Mouse (Mus musculus) lung, postnatal 10 days (tissue): Measurements from ENCODE around the gene Ppp1r1a.
A peak's percentile ranks its signal among the peaks of the same experiment; 100 is the strongest.

Experiments used
- DNase-seq: peaks from one replicate; pipeline ENCODE4 v3.0.0; 2021

The Ppp1r1a gene

GRCm38 (mm10) chr15:103514119-103514518, 23.7 kb downstream of the Ppp1r1a start:
- DNase-seq: peak; percentile 86

GRCm38 (mm10) chr15:103513621-103514031, 24.2 kb downstream of the Ppp1r1a start:
- no peak for DNase-seq

GRCm38 (mm10) chr15:103511652-103512051, 26.2 kb downstream of the Ppp1r1a start:
- no peak for DNase-seq

GRCm38 (mm10) chr15:103509317-103509716, 28.5 kb downstream of the Ppp1r1a start:
- no peak for DNase-seq

- no peak for DNase-seq
These were observed 34.1 kb downstream of the Ppp1r1a start for GRCm38 (mm10) chr15:103503660-103504059.

- DNase-seq: no peak
These were observed 34.6 kb downstream of the Ppp1r1a start for GRCm38 (mm10) chr15:103503251-103503600.

DNA sequence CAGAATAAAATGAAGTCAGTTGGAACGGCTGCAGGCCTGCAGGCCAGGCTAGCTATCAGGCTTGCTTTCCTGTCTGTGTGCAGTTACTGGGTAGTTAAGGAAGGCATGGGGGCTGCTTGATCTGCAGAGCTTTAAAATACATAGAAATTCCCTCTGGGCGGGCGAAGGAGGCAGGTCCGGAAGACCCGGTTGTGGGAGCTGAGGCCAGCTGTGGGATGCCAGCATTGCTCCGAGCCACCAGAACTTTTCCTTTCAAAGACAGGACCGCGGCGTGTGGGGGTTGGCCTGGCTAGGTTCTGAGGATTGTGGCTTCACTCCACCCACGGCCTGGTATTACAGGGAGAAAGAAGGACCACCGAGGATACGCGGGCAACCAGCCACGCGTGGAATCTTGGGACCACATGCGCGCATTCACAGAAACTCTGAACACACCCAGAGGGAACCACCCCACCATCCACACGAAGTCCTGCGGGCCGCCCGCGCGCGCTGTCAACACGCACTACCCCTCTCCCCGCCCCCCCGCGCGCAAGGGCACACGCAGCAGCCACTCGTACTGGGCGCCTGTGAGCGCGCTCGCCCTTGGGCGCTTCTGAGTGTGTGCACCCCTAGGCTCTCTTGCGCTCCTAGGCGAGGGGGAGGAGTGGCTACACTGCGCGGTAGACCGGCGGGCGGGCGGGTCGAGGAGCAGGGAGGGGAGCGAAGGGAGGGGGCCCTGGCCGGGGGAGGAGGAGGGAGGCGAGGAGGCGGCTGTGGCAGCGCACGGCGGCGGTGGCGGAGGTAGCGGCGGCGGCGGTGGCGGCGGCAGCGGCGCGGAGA, 35.2 kb downstream of the Ppp1r1a start, which contains the start of gene Pde1b:
Gene Pde1b, plus strand, starts transcription at position 600 of the 816 bp plus-strand sequence.
- DNase-seq: peak; percentile 68

DNA sequence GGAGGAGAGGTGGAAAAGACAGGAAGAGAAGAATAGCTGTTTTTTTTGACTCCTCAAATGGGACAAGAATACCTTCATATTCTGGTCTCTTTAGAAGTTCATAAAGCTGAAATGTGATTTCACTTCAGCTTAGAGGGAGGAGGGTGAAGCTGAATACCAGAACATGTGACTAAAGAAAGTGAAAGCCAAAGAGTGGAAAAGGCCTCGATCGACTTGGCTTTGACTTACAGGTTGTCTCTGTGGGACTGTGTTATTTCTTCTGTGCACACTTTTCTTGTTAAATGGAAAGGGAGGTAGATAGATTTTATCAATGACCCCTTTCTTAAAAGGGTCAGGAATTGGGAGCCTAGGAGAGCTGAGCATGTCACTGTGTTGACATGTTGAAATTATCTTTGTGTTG, 36.6 kb downstream of the Ppp1r1a start:
- DNase-seq: no peak

DNA sequence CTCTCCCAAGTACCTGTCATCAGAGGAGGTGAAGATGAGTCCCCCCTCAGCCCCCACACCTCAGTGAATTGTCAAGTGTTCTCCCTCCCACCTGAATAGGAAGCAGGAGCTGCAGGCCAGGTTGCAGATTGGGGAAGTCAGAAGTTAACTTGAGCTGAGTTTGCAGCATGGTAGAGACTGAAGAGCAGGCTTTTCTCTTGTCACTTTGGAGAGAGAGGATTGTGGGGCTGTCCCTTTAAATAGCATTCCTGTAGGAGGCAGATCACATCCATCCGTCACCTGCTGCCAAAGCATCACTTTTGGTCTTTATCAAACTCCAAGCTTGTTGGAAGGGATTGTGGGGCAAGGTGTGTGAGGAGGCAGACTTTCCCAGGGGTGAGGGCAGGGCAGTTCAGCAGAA, 37.1 kb downstream of the Ppp1r1a start:
- no peak for DNase-seq

GRCm38 (mm10) chr15:103498157-103498556, 39.6 kb downstream of the Ppp1r1a start:
- DNase-seq: no peak

DNA sequence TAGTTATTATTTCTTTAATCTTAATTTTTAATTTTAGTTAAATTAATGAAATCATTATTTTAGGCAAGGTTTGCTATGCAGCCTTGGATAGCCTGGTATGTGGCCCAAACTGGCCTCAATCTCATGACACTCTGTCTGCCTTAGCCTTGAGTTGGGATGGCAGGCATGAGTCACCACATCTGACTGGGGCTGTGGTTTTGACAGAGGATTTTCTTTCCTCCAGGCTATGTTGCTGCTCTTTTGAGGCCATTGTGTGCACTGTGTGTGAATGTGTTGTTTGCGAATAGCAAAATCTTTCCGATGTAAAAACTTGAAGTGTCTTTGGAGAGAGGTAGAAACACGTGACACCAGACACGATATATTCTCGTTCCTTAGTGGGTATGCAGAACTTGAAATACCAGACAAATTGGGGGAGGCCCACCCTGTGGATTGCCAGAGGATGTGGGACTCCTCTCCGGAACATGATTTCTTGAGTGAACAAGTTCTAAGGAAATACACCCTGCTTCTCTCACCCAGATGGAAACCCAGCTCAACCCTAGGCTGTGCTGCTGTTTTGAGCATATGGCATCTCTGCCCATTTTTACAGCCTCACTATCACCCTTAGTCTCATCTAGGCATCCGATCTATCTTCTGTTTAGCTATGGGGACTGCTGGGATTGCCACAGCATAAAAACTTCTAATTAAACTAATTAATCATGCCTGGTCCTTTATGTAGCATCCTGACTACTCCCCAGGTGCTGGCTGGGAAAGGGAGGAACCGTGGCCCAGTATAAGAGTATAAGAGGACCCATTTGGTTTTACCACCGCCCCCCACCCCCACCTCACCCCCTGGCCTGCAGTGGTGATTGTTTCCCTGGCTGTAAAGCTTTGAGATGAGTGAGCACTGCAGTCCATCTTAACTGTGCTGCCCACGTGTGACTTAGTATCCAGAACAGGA, 41.3 kb downstream of the Ppp1r1a start:
- no peak for DNase-seq

DNA sequence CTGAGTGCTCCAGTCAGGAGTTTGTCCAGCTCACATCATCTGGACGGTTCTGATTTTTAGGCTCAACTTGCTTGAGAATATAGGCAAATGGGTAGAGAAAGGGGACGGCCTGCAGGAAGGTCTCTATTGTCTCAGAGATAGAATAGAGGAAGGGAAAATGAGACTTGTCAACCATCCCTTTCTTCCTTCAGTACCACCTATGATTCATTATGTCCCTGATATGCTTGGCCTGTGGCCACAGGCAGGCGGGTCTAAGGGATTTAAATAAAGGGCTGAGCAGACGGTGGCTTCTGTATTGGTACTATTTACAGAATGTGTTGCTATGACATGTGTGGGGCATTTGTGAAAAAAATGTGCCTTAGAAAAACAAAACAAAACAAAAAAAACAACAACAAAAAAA, 49.5 kb downstream of the Ppp1r1a start:
- no peak for DNase-seq

DNA sequence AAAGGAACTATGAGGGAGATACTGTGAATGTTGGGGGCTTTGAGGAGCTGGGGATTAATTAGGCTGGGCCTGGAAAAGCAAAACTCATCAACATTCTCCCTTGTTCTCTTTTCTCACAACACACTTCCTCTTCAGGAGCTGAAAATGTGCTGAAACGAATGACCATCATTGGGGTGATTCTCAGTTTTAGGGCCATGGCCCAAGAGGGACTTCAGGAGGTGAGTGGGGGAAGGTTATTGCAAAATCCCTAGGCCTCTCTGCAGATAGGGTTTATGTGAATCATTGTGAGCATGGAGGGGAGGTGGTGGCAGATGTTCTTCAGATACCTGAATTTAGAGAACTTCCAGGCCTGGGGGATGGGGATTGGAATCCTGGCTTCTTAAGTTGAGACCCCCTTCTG, 51.1 kb downstream of the Ppp1r1a start:
- DNase-seq: no peak

DNA sequence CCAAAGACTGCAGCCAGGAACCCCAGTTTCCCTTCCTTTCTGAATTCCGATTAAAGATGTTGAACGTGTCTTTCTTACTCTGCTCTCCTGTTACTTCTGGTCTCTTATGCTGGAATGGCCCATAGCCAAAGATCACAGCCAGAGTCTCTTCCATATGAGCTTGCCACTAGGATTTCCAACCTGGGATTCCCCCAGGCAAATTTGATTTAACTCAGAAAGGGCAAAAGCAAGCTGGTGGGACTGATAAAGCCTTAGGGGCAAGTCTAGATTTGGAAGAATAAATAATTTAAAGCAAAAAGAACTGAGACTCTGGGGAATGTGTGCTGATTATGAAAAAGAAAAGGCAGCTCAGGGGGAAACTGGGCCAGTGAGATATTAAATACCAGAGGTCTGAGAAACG, 52.7 kb downstream of the Ppp1r1a start:
- DNase-seq: no peak

DNA sequence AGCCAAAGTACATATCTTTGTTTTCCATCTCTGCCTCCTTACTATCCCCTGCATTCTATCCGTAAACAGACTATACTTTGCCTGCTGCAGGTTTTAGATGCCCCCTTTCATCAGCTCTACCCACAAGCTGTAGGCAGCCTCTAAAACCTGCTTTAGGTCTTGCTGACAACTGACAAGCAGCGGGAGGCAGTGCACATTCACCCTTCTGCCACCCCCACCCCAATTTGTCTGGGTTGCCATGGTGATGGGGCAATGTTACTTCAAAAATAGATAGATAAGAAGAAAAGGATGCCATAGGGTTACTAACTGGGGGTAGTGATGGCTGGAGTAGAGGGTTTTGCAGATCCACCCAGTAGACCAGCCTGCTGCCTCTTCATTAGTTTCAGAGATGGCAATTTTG, 53.3 kb downstream of the Ppp1r1a start:
- no peak for DNase-seq

DNA sequence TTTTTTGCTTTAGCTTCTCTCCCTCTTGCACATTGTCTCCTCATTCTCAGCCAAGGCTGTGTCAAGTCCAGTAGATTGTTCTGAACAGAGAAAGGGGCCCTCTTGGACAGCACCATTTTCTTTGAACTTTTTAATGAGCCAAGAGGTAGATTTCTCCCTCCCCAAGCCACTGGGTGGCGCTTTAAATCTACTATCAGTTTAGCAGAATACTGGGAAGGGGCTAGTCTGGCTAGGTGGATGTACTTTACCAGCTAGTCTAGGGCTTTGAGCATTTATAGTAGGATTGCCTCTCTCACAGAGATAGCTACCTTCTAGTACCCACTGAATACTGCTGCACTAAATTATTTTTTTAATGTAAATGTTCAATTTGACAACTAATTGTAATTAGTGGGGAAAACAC, 55.3 kb downstream of the Ppp1r1a start:
- no peak for DNase-seq
